Mouse (Mus musculus) liver, adult (tissue): ENCODE results near the gene Gramd1b.

ENCODE experiments used
- GATA4 ChIP-seq: IDR thresholded peaks from 2 replicates; pipeline ENCODE4 v1.6.1; 2014; ENCODE audit warnings: mild to moderate bottlenecking, low read length; ENCODE audit not compliant: insufficient replicate concordance

Gene Gramd1b

DNA sequence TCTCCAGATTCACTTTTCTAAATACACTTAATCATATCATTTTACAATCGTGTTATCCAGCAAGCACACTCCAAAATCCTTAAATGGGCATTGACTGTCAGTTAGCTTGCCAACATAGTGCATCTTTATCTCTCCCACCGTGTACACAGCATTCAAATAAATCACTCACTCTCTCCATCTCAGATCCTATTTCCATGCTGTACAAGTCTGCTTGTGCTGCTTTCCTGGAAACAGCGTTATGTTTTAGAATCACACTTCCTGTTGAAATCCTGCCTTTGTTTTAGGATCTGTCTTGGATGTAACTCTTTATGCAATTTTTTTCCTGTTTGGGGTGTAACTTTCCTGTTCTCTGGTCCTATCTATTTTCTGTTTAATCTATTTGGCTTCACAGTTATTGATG is 278.7 kb downstream of the Gramd1b start:
- peak; percentile 16; the same call in 1 of the 2 replicates for TF ChIP-seq GATA4

DNA sequence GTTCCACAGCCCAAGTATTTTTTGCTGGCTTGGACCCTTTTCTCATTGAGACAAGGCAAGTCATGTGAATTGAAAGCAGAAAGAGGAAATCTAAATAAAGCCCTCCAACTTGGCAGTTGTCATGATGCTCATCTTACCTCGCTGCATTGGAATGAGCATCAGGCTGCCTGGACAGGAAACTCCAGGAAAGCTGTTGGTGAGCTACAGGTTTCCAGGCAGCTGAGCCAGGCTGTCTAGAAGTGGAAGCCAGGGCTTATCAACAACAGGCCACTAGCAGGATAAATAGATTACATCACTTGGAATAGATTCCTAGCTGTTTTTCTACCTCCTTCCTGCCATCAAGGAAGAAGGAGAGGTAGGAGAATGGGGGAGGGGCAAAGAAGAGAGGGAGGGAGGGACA is 282.1 kb downstream of the Gramd1b start:
- no peak for TF ChIP-seq GATA4

DNA sequence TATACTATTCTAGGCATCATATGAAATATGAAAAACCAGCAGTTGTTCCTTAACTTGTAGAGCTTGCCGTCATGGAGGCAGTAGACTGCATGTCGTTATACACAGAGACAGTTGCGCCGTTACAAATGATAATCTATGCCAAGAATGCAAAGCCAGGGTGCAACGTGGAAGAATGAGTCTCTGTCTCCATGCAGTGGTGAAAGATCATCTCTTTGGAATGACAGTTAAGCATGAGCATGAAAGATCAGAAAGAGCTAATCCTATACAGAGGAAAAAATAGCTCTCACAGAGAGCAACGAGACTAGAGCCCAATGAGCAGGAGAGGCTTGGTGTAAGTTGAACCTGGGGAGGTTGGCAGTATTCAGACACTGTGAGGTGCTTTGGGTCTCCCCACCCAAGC is 284.5 kb downstream of the Gramd1b start:
- TF ChIP-seq GATA4 = no peak

DNA sequence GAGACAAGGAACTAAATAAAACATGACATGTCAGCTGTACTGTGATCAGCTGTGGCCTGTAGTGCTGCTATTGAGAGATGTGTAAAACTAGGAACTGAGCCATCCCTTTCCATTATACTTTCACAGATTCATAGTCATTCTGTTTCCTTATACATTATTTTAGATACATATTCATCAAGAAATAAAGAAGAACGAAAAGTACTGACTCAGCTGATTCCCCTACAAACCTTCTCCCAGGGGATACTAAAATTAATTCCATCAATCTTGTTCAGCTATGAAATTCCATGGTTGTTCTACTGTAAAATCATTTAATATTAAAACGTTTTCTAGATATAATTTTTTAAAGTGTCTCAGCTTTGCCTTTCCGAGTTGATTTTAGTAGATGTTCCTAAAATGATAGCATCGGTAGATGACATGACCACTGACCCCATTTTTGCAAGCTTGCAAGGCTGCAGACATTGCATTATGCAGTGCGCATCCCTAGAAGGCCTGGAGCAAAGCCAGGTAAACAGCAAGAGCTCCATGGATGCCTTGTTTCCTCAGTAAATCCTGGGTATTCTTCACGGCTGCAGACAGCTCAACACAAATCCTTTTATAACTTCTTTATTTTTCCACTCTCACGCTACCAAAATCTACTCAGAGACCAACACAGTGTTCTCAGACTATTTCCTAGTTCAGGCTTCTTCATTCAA is 285.1 kb downstream of the Gramd1b start:
- no peak for TF ChIP-seq GATA4

DNA sequence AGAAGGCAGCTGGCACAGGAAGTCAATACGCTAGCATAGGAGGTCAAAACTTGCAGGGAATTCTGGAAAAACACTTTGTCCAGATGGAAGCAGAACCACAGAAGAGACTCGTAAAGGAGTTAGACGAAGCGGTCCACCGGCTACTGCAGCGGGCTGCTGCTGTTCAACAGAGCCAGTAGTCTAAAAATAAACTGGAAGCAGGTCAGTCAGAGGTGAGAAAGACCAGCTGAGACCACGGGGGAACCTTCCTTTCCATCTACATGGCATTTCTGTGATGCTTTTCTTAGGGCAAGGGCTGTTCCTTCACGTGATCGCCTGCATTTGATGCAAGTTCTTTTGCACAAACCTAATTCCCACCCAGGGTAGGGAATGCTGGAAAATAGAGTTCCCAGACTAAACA is 285.7 kb downstream of the Gramd1b start:
- TF ChIP-seq GATA4 = no peak
